Mouse (Mus musculus): Measurements from ENCODE around the gene Chrm1. TPM values are rescaled to one million over a fixed set of nuclear protein-coding genes. Genes with fewer than 3 reads are reported as not detected.
"Not testable (repeated sequence)": the region's sequence is repeated elsewhere in the genome, so short reads cannot be mapped to it uniquely, and the experiment has no call there.

The Chrm1 gene
- polyA plus RNA-seq, 1 experiment from 2014 or later, result 1.2 TPM

GRCm38 (mm10) chr19:8728335-8729099 lies 64.9 kb downstream of the Chrm1 start:
- H3K4me3 ChIP-seq (ENCODE audit: low read length); H3K4me1 ChIP-seq (ENCODE audit: control insufficient read depth, insufficient read depth, low read length); H3K27ac ChIP-seq (ENCODE audit: low read length); ATAC-seq; H3K27me3 ChIP-seq (replicated peaks; ENCODE audit: control insufficient read depth, insufficient read depth, low read length); H3K9me3 ChIP-seq (ENCODE audit: control insufficient read depth, low read length); H3K4me2 ChIP-seq (ENCODE audit: low read depth, low read length); H3K36me3 ChIP-seq (ENCODE audit: control insufficient read depth, insufficient read depth, low read length); H3K9ac ChIP-seq (ENCODE audit: low read depth, low read length): not testable (repeated sequence)
- 45% methylated on average over 3 of the region's 3 CpGs for whole genome bisulfite sequencing

Other genes starting within 250 kb of the Chrm1 start
- gene Slc22a8, start 72.5 kb upstream of the Chrm1 start, polyA plus RNA-seq (2015; fragmentation: Nextera tagmentation; extraction: Ambion mirVana), result 0.04 and 0.05 TPM in 2 replicates
- not detected in 2 replicates for gene Slc22a6, start 45.8 kb upstream of the Chrm1 start, polyA plus RNA-seq (2015; fragmentation: Nextera tagmentation; extraction: Ambion mirVana)
- 211 and 225 TPM in 2 replicates for gene Slc3a2, start 59.6 kb downstream of the Chrm1 start, polyA plus RNA-seq (2015; fragmentation: Nextera tagmentation; extraction: Ambion mirVana)
- 78.1 and 88.7 TPM in 2 replicates for gene Wdr74, start 72.0 kb downstream of the Chrm1 start, polyA plus RNA-seq (2015; fragmentation: Nextera tagmentation; extraction: Ambion mirVana)
- gene 1700092M07Rik, start 76.9 kb downstream of the Chrm1 start, polyA plus RNA-seq (2015; fragmentation: Nextera tagmentation; extraction: Ambion mirVana), result 0.91 and 1.6 TPM in 2 replicates
- gene Stx5a, start 77.6 kb downstream of the Chrm1 start, polyA plus RNA-seq (2015; fragmentation: Nextera tagmentation; extraction: Ambion mirVana), result 120 and 124 TPM in 2 replicates
- gene Nxf1, start 93.3 kb downstream of the Chrm1 start, polyA plus RNA-seq (2015; fragmentation: Nextera tagmentation; extraction: Ambion mirVana), result 133 and 137 TPM in 2 replicates
- gene Tmem223, start 107.2 kb downstream of the Chrm1 start, polyA plus RNA-seq (2015; fragmentation: Nextera tagmentation; extraction: Ambion mirVana), result 161 and 164 TPM in 2 replicates
- gene Tmem179b, start 110.7 kb downstream of the Chrm1 start, polyA plus RNA-seq (2015; fragmentation: Nextera tagmentation; extraction: Ambion mirVana), result 110 and 120 TPM in 2 replicates
- 24.0 and 25.0 TPM in 2 replicates for gene Taf6l, start 122.6 kb downstream of the Chrm1 start, polyA plus RNA-seq (2015; fragmentation: Nextera tagmentation; extraction: Ambion mirVana)
- gene Polr2g, start 134.8 kb downstream of the Chrm1 start, polyA plus RNA-seq (2015; fragmentation: Nextera tagmentation; extraction: Ambion mirVana), result 130 and 138 TPM in 2 replicates
- 3.6 and 4.1 TPM in 2 replicates for gene Zbtb3, start 138.8 kb downstream of the Chrm1 start, polyA plus RNA-seq (2015; fragmentation: Nextera tagmentation; extraction: Ambion mirVana)
- 36.0 and 44.0 TPM in 2 replicates for gene Ttc9c, start 155.5 kb downstream of the Chrm1 start, polyA plus RNA-seq (2015; fragmentation: Nextera tagmentation; extraction: Ambion mirVana)
- gene Hnrnpul2, start 156.2 kb downstream of the Chrm1 start, polyA plus RNA-seq (2015; fragmentation: Nextera tagmentation; extraction: Ambion mirVana), result 3.7 and 4.3 TPM in 2 replicates
- gene AC129217.1, start 166.0 kb downstream of the Chrm1 start, polyA plus RNA-seq (2015; fragmentation: Nextera tagmentation; extraction: Ambion mirVana), result not detected in 2 replicates
- gene Bscl2, start 173.7 kb downstream of the Chrm1 start, polyA plus RNA-seq (2015; fragmentation: Nextera tagmentation; extraction: Ambion mirVana), result 48.5 and 49.7 TPM in 2 replicates
- gene Gng3, start 175.4 kb downstream of the Chrm1 start, polyA plus RNA-seq (2015; fragmentation: Nextera tagmentation; extraction: Ambion mirVana), result 13.3 and 14.3 TPM in 2 replicates
- 1.6 and 1.7 TPM in 2 replicates for gene Lrrn4cl, start 187.0 kb downstream of the Chrm1 start, polyA plus RNA-seq (2015; fragmentation: Nextera tagmentation; extraction: Ambion mirVana)
- gene Ubxn1, start 207.7 kb downstream of the Chrm1 start, polyA plus RNA-seq (2015; fragmentation: Nextera tagmentation; extraction: Ambion mirVana), result 158 and 170 TPM in 2 replicates
- gene Uqcc3, start 217.1 kb downstream of the Chrm1 start, polyA plus RNA-seq (2015; fragmentation: Nextera tagmentation; extraction: Ambion mirVana), result 60.7 and 61.2 TPM in 2 replicates
- gene Lbhd1, start 219.9 kb downstream of the Chrm1 start, polyA plus RNA-seq (2015; fragmentation: Nextera tagmentation; extraction: Ambion mirVana), result 60.7 and 74.8 TPM in 2 replicates
- gene Gm49403, start 220.1 kb downstream of the Chrm1 start, polyA plus RNA-seq (2015; fragmentation: Nextera tagmentation; extraction: Ambion mirVana), result not detected in 2 replicates
- gene 1810009A15Rik, start 225.1 kb downstream of the Chrm1 start, polyA plus RNA-seq (2015; fragmentation: Nextera tagmentation; extraction: Ambion mirVana), result 79.5 and 89.2 TPM in 2 replicates
- not detected in 2 replicates for gene Gm49416, start 225.1 kb downstream of the Chrm1 start, polyA plus RNA-seq (2015; fragmentation: Nextera tagmentation; extraction: Ambion mirVana)
- 39.2 and 40.9 TPM in 2 replicates for gene Ints5, start 229.2 kb downstream of the Chrm1 start, polyA plus RNA-seq (2015; fragmentation: Nextera tagmentation; extraction: Ambion mirVana)
- 95.7 and 100 TPM in 2 replicates for gene Ganab, start 234.3 kb downstream of the Chrm1 start, polyA plus RNA-seq (2015; fragmentation: Nextera tagmentation; extraction: Ambion mirVana)

All from intestine, embryonic 16.5 days (tissue).